Mouse (Mus musculus) heart, embryonic 14.5 days (tissue): ENCODE measurements around the gene Cdhr2. TPM values are rescaled to one million over a fixed set of nuclear protein-coding genes. Genes with fewer than 3 reads are reported as not detected.

ENCODE experiments used
- ATAC-seq: fragments of 200-750 bp; cut with Nextera tagmentation; 2 replicates; pipeline ENCODE4 v1.8.0; 2017; ENCODE audit warnings: low read depth, moderate TSS enrichment; ENCODE audit not compliant: insufficient number of reproducible peaks, insufficient read depth, low FRiP score
- H3K27ac ChIP-seq, 2 experiments: fragments of 200-500 bp in 1 of 2; fragments of 300-500 bp in 1 of 2; sonication (generic) in 1 of 2; replicated peaks in 1 of 2; 2 replicates each; pipeline ENCODE4 v1.5.1; 2012 to 2014; ENCODE audit warnings: low read depth in 2 of 2, low read length in 2 of 2, control low read depth in 1 of 2, mild to moderate bottlenecking in 1 of 2, mixed read lengths in 1 of 2; ENCODE audit not compliant: control insufficient read depth in 1 of 2, insufficient read depth in 1 of 2
- H3K27me3 ChIP-seq: fragments of 300-500 bp; sonication (generic); 2 replicates; pipeline ENCODE4 v1.6.1; 2014; ENCODE audit warnings: mild to moderate bottlenecking, low read length, control low read depth; ENCODE audit not compliant: control insufficient read depth, insufficient read depth
- H3K36me3 ChIP-seq: fragments of 300-500 bp; sonication (generic); 2 replicates; pipeline ENCODE4 v1.6.1; 2014; ENCODE audit warnings: mild to moderate bottlenecking, control low read depth, low read length, mixed read lengths; ENCODE audit not compliant: control insufficient read depth, insufficient read depth
- H3K4me1 ChIP-seq, 2 experiments: fragments of 200-500 bp in 1 of 2; fragments of 300-500 bp in 1 of 2; sonication (generic) in 1 of 2; 2 replicates each; pipeline ENCODE4 v1.6.1; 2012 to 2014; ENCODE audit warnings: low read length in 2 of 2, control low read depth in 1 of 2, mixed read lengths in 1 of 2; ENCODE audit not compliant: control insufficient read depth in 2 of 2, insufficient read depth in 2 of 2
- H3K4me2 ChIP-seq: fragments of 300-500 bp; sonication (generic); 2 replicates; pipeline ENCODE4 v1.6.1; 2014; ENCODE audit warnings: mild to moderate bottlenecking, low read length
- H3K4me3 ChIP-seq, 2 experiments: fragments of 200-500 bp in 1 of 2; fragments of 300-500 bp in 1 of 2; sonication (generic) in 1 of 2; 2 replicates each; pipeline ENCODE4 v1.5.1; 2012 to 2014; ENCODE audit warnings: low read length in 2 of 2, mild to moderate bottlenecking in 2 of 2, control low read depth in 1 of 2, low read depth in 1 of 2, moderate library complexity in 1 of 2; ENCODE audit not compliant: control insufficient read depth in 1 of 2, insufficient read depth in 1 of 2
- H3K9ac ChIP-seq: fragments of 300-500 bp; sonication (generic); 2 replicates; pipeline ENCODE4 v1.6.1; 2014; ENCODE audit warnings: mild to moderate bottlenecking, low read length
- H3K9me3 ChIP-seq: fragments of 300-500 bp; sonication (generic); 2 replicates; pipeline ENCODE4 v1.6.1; 2016; ENCODE audit warnings: low read length, control low read depth; ENCODE audit not compliant: control insufficient read depth
- WGBS: fragments of 180-500 bp; shearing (Covaris S2); extraction: QIAGEN DNeasy Blood & Tissue Kit; methylation state at CpG from one replicate; pipeline ENCODE4 v1.1.7; 2014; 5-methylcytosine and 5-hydroxymethylcytosine counted together
- polyA plus RNA-seq: library from polyadenylated mRNA; unstranded; fragments of >200 nt; fragmentation: Nextera tagmentation; extraction: Ambion mirVana; gene quantifications from 2 replicates; pipeline ENCODE4 v1.2.1, GENCODE M21; 2014

Gene Cdhr2
- not detected in 2 replicates for polyA plus RNA-seq

DNA sequence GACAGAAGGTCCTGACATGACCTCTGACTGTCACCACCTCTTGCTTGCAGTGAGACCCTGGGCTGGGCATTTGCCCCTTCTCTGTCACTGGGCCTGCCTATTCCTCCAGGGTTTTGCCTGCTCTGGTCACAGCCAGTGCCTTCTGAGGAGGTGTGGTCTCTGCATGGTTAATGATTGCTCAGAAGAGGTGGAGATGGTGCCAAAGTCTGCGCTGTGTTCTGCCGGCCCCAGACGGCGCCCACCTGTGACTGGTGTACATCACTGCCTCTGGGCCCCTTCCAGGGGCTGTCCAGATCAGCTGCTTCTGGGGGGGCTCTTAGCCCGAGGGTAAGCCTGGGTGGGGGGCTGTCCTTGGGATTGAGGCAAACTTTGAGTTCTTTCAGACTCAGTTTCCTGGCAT is at the start of gene Cdhr2:
TSS of gene Cdhr2 (plus strand) at position 219 of the 400 bp plus-strand sequence.
- 76% methylated on average over 5 of the region's 5 CpGs for WGBS
- Histone ChIP-seq H3K27me3 (no peaks in the 10 kb centered on the region), H3K4me1 (no peaks in the 10 kb centered on the region), H3K4me3 (no peak within 1 kb of the TSS), H3K9ac (no peak within 1 kb of the TSS), H3K4me2 (no peak within 1 kb of the TSS), H3K36me3 (no peaks in the 10 kb centered on the region), H3K27ac (no peak within 1 kb of the TSS), H3K9me3 (no peaks in the 10 kb centered on the region)
- ATAC-seq = no peak

DNA sequence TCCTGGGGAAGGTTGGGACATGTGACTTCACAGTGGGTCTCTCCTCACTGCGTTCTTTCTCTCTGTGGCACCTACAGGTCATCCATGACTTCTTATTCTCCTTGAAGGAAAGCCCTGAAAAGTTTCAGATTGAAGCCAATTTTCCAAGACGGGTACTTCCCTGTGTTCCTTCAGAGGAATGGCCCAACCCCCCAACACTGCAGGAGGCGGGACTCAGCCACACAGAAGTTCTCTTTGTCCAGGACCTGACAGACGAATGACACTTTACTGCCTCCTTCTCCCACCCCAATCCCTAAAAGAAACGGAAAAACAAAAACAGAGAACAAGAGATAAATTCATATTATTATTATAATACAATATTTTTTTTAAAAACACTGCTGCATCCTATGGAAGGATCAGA is 40.4 kb upstream of the Cdhr2 start:
- Histone ChIP-seq H3K4me3 (no peak overlapping the region), H3K9me3 (no peaks in the 10 kb centered on the region), H3K4me1 (no peaks in the 10 kb centered on the region), H3K9ac (no peak overlapping the region), H3K27me3 (no peaks in the 10 kb centered on the region), H3K4me2 (no peak overlapping the region), H3K27ac (no peak overlapping the region), H3K36me3 (peaks cover 88% of the 10 kb centered on the region)
- 73% methylated on average over 5 of the region's 5 CpGs for WGBS
- no peak for ATAC-seq

DNA sequence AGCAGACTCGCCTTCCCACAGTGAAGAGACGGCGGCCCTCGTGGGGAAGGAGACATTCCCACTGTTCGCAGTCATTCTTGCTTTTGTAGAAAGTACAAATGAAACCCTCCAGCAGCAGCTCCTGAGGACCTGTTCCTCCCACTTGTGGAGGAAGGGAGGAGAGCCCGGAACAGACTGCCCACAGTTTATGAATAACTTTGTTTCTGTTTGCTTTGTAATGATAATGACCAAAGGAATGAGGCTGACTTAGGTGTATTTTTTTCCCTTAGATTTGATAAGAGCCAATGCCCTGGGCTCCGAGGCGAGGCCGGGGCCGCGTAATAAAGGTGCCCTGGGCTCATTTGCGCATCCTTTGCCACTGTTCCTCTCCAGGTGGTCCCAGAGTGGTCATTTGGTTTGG is 39.9 kb upstream of the Cdhr2 start:
- no peak overlapping the region for H3K27ac ChIP-seq
- no peaks in the 10 kb centered on the region for H3K27me3 ChIP-seq
- no peaks in the 10 kb centered on the region for H3K4me1 ChIP-seq
- H3K9ac ChIP-seq = no peak overlapping the region
- WGBS = 88% methylated on average over 12 of the region's 12 CpGs
- no peaks in the 10 kb centered on the region for H3K9me3 ChIP-seq
- H3K36me3 ChIP-seq = peaks cover 83% of the 10 kb centered on the region
- no peak for ATAC-seq
- H3K4me3 ChIP-seq = no peak overlapping the region
- H3K4me2 ChIP-seq = no peak overlapping the region

DNA sequence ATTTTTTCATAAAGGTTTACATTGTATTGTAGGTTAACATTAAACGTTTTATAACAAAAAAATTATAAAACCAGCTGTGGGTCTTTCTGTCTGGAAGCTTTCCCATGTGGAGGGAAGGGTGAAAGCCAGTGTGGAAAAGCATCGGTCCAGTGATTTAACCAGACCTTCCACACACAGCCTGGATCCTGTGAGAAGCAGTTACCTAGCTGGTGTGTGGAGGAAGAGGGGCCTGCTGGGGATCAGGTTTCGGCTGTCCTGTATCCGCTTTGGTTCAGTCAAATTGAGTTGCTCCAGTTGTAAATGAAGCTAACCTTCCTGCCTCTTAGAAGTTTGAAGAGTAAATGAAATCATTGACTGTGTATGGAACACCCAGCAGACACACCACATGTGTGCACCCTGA is 37.3 kb upstream of the Cdhr2 start:
- H3K9me3 ChIP-seq = no peaks in the 10 kb centered on the region
- peaks cover 64% of the 10 kb centered on the region for H3K36me3 ChIP-seq
- H3K4me1 ChIP-seq = no peaks in the 10 kb centered on the region
- no peaks in the 10 kb centered on the region for H3K27me3 ChIP-seq
- no peak for ATAC-seq
- no peak overlapping the region for H3K4me2 ChIP-seq
- H3K9ac ChIP-seq = no peak overlapping the region
- no peak overlapping the region for H3K27ac ChIP-seq
- 85% methylated on average over 4 of the region's 4 CpGs for WGBS
- no peak overlapping the region for H3K4me3 ChIP-seq

DNA sequence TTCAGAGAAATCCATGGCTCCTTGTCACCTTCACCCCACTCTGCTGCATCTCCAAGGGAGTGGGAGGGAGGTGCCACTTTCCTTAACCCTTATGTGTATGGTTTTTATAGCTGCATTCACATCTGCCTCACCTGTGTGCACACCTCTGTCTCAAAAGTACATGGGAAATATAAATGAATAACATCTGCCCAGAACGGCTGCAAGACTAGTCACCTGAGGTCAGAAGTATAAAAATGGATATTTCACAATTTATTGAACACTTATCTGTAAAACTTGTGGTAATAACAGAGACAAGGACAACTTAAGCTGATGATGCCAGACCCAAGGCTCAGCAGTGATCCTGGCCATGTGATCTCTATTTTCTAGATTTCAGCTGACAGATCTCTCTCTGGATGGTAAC is 36.8 kb upstream of the Cdhr2 start:
- Histone ChIP-seq H3K27me3 (no peaks in the 10 kb centered on the region), H3K4me2 (no peak overlapping the region), H3K9me3 (no peaks in the 10 kb centered on the region), H3K4me1 (no peaks in the 10 kb centered on the region), H3K27ac (no peak overlapping the region), H3K4me3 (no peak overlapping the region), H3K36me3 (peaks cover 59% of the 10 kb centered on the region), H3K9ac (no peak overlapping the region)
- no peak for ATAC-seq
- WGBS = 82% methylated on average over 1 of the region's 1 CpGs

DNA sequence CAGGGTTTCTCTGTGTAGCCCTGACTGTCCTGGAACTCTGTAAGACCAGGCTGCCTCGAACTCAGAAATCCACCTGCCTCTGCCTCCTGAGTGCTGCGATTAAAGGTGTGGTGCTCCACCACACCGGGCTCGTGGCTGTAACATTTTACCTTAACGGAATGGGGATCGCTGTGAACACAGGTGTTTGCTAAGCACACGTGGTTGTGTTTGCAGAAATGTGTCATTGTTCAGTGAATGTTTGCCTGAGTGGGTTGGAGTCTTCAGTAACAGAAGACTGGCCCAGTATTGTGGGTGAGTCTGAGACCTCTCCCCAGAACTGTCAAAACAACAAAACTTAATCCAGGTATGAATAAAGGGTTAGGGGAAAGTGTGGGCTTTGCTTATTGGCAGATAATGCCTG is 36.2 kb upstream of the Cdhr2 start:
- H3K36me3 ChIP-seq = peaks cover 53% of the 10 kb centered on the region
- H3K4me2 ChIP-seq = no peak overlapping the region
- H3K27me3 ChIP-seq = no peaks in the 10 kb centered on the region
- ATAC-seq = no peak
- no peaks in the 10 kb centered on the region for H3K4me1 ChIP-seq
- H3K27ac ChIP-seq = no peak overlapping the region
- 88% methylated on average over 7 of the region's 7 CpGs for WGBS
- H3K4me3 ChIP-seq = no peak overlapping the region
- H3K9me3 ChIP-seq = no peaks in the 10 kb centered on the region
- no peak overlapping the region for H3K9ac ChIP-seq

DNA sequence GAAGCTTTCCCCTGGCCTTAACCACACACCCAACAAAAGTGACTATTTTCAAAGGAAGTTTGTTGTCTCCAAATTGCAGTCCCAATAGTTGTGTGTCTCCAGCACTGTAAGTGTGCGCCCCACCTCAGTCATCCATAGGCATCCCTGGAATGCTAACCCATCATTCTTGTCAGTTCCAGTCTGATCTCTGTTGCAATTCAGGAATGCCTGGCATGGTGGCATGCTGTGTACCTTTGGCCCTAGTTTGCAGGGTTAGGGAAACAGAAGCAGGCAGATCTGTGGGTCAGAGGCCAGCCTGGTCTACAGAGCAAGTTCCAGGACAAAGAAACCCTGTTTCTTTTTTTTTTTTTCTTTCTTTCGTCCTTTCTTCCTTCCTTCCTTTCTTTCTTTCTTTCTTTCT is 30.8 kb upstream of the Cdhr2 start:
- H3K4me2 ChIP-seq = no peak overlapping the region
- H3K9ac ChIP-seq = no peak overlapping the region
- H3K27ac ChIP-seq = no peak overlapping the region
- WGBS = 60% methylated on average over 2 of the region's 2 CpGs
- no peaks in the 10 kb centered on the region for H3K4me1 ChIP-seq
- no peaks in the 10 kb centered on the region for H3K9me3 ChIP-seq
- no peak for ATAC-seq
- no peak overlapping the region for H3K4me3 ChIP-seq
- H3K36me3 ChIP-seq = 0 out of 2 replicates have a peak, but pooled peaks cover 8% of the 10 kb centered on the region
- H3K27me3 ChIP-seq = no peaks in the 10 kb centered on the region

DNA sequence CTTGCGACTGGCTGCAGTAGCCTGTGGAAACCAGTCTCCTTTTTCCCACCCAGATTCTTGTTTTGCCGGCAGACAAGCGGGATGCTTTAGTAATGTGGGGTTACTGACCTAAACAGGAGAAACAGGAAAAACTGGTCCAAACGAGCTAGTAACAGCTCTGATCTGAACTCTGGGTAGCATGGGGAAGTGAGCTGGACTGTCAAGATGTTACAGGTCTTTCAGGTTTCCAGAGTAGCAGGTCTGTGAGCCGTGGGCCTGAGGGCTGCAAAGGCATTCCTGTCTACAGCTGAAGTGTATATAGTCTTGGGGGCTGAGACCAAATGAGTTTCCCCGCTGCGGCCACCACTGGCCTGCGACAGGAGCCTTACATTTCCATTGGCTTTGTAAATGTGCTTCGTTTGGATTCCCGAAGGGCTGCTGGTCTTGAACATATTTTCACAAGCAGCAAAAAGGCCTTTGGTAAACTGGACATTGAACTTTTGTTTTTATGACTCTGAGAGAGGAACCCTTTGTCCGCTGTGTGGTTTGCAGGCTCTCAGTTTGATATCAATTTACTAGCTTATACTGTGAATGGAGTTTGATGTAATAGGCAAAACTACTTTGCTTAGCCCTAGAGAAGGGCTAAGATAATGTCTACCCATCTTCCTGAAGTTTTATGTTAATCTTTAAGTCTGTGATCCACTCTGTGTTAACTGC is 25.2 kb upstream of the Cdhr2 start:
- 61% methylated on average over 11 of the region's 11 CpGs for WGBS
- H3K27ac ChIP-seq = no peak overlapping the region
- H3K27me3 ChIP-seq = no peaks in the 10 kb centered on the region
- H3K9me3 ChIP-seq = no peaks in the 10 kb centered on the region
- no peak overlapping the region for H3K4me3 ChIP-seq
- ATAC-seq = no peak
- H3K4me2 ChIP-seq = no peak overlapping the region
- H3K4me1 ChIP-seq = no peaks in the 10 kb centered on the region
- peaks cover 27% of the 10 kb centered on the region for H3K36me3 ChIP-seq
- H3K9ac ChIP-seq = no peak overlapping the region
